Mouse (Mus musculus): ENCODE data around the gene Gmeb1. TPM values are rescaled to one million over a fixed set of nuclear protein-coding genes. Genes with fewer than 3 reads are reported as not detected.
A peak's percentile ranks its signal among the peaks of the same experiment; 100 is the strongest.

Gmeb1 gene
- total and polyA plus RNA-seq, 2 experiments from 2014 or later, result 19.1 to 29.9 TPM

GRCm38 (mm10) chr4:132260404-132261379 lies 710 bp downstream of the Gmeb1 start:
- Histone ChIP-seq H3K27ac (peak overlapping the region; percentile 92), H3K27me3 (ENCODE audit: insufficient read depth, low read length) (no peaks in the 10 kb centered on the region), H3K4me1 (ENCODE audit: insufficient read depth, low read length) (peaks cover 15% of the 10 kb centered on the region; the same call in 1 of the 2 replicates), H3K9me3 (ENCODE audit: low read length) (no peaks in the 10 kb centered on the region), H3K4me3 (ENCODE audit: low read length) (peak overlapping the region; percentile 81), H3K4me2 (ENCODE audit: low read depth, low read length) (peak overlapping the region; percentile 64), H3K36me3 (ENCODE audit: insufficient read depth, low read length) (no peaks in the 10 kb centered on the region), H3K9ac (replicated peaks; ENCODE audit: low read length) (peak overlapping the region; percentile 94)
- 2% methylated on average over 42 of the region's 64 CpGs for WGBS
- no peak for TF ChIP-seq CTCF (IDR thresholded peaks at IDR 0.05; ENCODE audit: low read depth)
- ATAC-seq (peak; percentile 90), DNase-seq (ENCODE audit: low spot score) (peak; percentile 87)

GRCm38 (mm10) chr4:132259248-132259647 lies 2.2 kb downstream of the Gmeb1 start:
- Histone ChIP-seq H3K4me1 (ENCODE audit: insufficient read depth, low read length) (peaks cover 15% of the 10 kb centered on the region; the same call in 1 of the 2 replicates), H3K36me3 (ENCODE audit: insufficient read depth, low read length) (no peaks in the 10 kb centered on the region), H3K27ac (no peak overlapping the region), H3K9ac (replicated peaks; ENCODE audit: low read length) (no peak overlapping the region), H3K4me2 (ENCODE audit: low read depth, low read length) (peak overlapping the region; percentile 64; the same call in 1 of the 2 replicates), H3K27me3 (ENCODE audit: insufficient read depth, low read length) (no peaks in the 10 kb centered on the region), H3K4me3 (ENCODE audit: low read length) (no peak overlapping the region), H3K9me3 (ENCODE audit: low read length) (no peaks in the 10 kb centered on the region)
- TF ChIP-seq CTCF (IDR thresholded peaks at IDR 0.05; ENCODE audit: low read depth), result no peak
- ATAC-seq, result no peak
- no peak for DNase-seq (ENCODE audit: low spot score)
- WGBS, result 86% methylated on average over 4 of the region's 4 CpGs

- no peaks in the 10 kb centered on the region for H3K27me3 ChIP-seq (ENCODE audit: insufficient read depth, low read length)
- no peaks in the 10 kb centered on the region for H3K9me3 ChIP-seq (ENCODE audit: low read length)
- no peak overlapping the region for H3K9ac ChIP-seq (replicated peaks; ENCODE audit: low read length)
- H3K4me1 ChIP-seq (ENCODE audit: insufficient read depth, low read length), result peaks cover 9% of the 10 kb centered on the region; the same call in 1 of the 2 replicates
- no peak overlapping the region for H3K27ac ChIP-seq
- no peak overlapping the region for H3K4me2 ChIP-seq (ENCODE audit: low read depth, low read length)
- no peaks in the 10 kb centered on the region for H3K36me3 ChIP-seq (ENCODE audit: insufficient read depth, low read length)
- H3K4me3 ChIP-seq (ENCODE audit: low read length), result no peak overlapping the region
- TF ChIP-seq CTCF (IDR thresholded peaks at IDR 0.05; ENCODE audit: low read depth), result no peak
- ATAC-seq, result no peak
- no peak for DNase-seq (ENCODE audit: low spot score)
- 93% methylated on average over 3 of the region's 3 CpGs for WGBS
Measured at GRCm38 (mm10) chr4:132256384-132256783, 5.0 kb downstream of the Gmeb1 start.

- DNase-seq (ENCODE audit: low spot score) (no peak), ATAC-seq (no peak)
- no peak overlapping the region for H3K9ac ChIP-seq (replicated peaks; ENCODE audit: low read length)
- peaks cover 5% of the 10 kb centered on the region; the same call in 1 of the 2 replicates for H3K4me1 ChIP-seq (ENCODE audit: insufficient read depth, low read length)
- H3K9me3 ChIP-seq (ENCODE audit: low read length), result no peaks in the 10 kb centered on the region
- TF ChIP-seq CTCF (IDR thresholded peaks at IDR 0.05; ENCODE audit: low read depth), result no peak
- H3K27ac ChIP-seq, result no peak overlapping the region
- H3K4me2 ChIP-seq (ENCODE audit: low read depth, low read length), result no peak overlapping the region
- no peak overlapping the region for H3K4me3 ChIP-seq (ENCODE audit: low read length)
- WGBS, result 73% methylated on average over 3 of the region's 3 CpGs
- H3K36me3 ChIP-seq (ENCODE audit: insufficient read depth, low read length), result peaks cover 4% of the 10 kb centered on the region; the same call in 1 of the 2 replicates
- H3K27me3 ChIP-seq (ENCODE audit: insufficient read depth, low read length), result no peaks in the 10 kb centered on the region
Measured at GRCm38 (mm10) chr4:132254986-132255385, 6.4 kb downstream of the Gmeb1 start.

GRCm38 (mm10) chr4:132253622-132254021 lies 7.8 kb downstream of the Gmeb1 start:
- Histone ChIP-seq H3K9ac (replicated peaks; ENCODE audit: low read length) (no peak overlapping the region), H3K4me1 (ENCODE audit: insufficient read depth, low read length) (no peaks in the 10 kb centered on the region), H3K9me3 (ENCODE audit: low read length) (no peaks in the 10 kb centered on the region), H3K27me3 (ENCODE audit: insufficient read depth, low read length) (no peaks in the 10 kb centered on the region), H3K4me2 (ENCODE audit: low read depth, low read length) (no peak overlapping the region), H3K36me3 (ENCODE audit: insufficient read depth, low read length) (peaks cover 9% of the 10 kb centered on the region; the same call in 1 of the 2 replicates), H3K4me3 (ENCODE audit: low read length) (no peak overlapping the region), H3K27ac (no peak overlapping the region)
- DNase-seq (ENCODE audit: low spot score) (no peak), ATAC-seq (no peak)
- TF ChIP-seq CTCF (IDR thresholded peaks at IDR 0.05; ENCODE audit: low read depth), result no peak
- 66% methylated on average over 2 of the region's 2 CpGs for WGBS

- 88% methylated on average over 8 of the region's 8 CpGs for WGBS
- no peaks in the 10 kb centered on the region for H3K4me1 ChIP-seq (ENCODE audit: insufficient read depth, low read length)
- no peak overlapping the region for H3K9ac ChIP-seq (replicated peaks; ENCODE audit: low read length)
Measured at GRCm38 (mm10) chr4:132253128-132253527, 8.3 kb downstream of the Gmeb1 start.

More at GRCm38 (mm10) chr4:132253128-132253527, 8.3 kb downstream of the Gmeb1 start:
- Histone ChIP-seq H3K27me3 (ENCODE audit: insufficient read depth, low read length) (no peaks in the 10 kb centered on the region), H3K4me3 (ENCODE audit: low read length) (no peak overlapping the region), H3K27ac (no peak overlapping the region), H3K4me2 (ENCODE audit: low read depth, low read length) (no peak overlapping the region), H3K36me3 (ENCODE audit: insufficient read depth, low read length) (peaks cover 9% of the 10 kb centered on the region; the same call in 1 of the 2 replicates), H3K9me3 (ENCODE audit: low read length) (no peaks in the 10 kb centered on the region)
- ATAC-seq (no peak), DNase-seq (ENCODE audit: low spot score) (no peak)
- TF ChIP-seq CTCF (IDR thresholded peaks at IDR 0.05; ENCODE audit: low read depth), result no peak

Data from hindbrain, postnatal 0 days (tissue).